Mouse (Mus musculus) hindbrain, embryonic 10.5 days (tissue): ENCODE results near the gene Slc27a1. TPM values are rescaled to one million over a fixed set of nuclear protein-coding genes. Genes with fewer than 3 reads are reported as not detected.

Experiments used
- DNase-seq: peaks from one replicate; pipeline ENCODE4 v3.0.0-alpha.2; 2017; ENCODE audit warnings: low spot score
- H3K27ac ChIP-seq: fragments of 300-500 bp; sonication (generic); 2 replicates; pipeline ENCODE4 v1.5.1; 2016; ENCODE audit warnings: mild to moderate bottlenecking, moderate library complexity
- H3K27me3 ChIP-seq: fragments of 300-500 bp; sonication (generic); 2 replicates; pipeline ENCODE4 v1.6.1; 2016; ENCODE audit warnings: mild to moderate bottlenecking; ENCODE audit not compliant: poor library complexity, insufficient read depth, severe bottlenecking
- H3K36me3 ChIP-seq: fragments of 300-500 bp; sonication (generic); 2 replicates; pipeline ENCODE4 v1.6.1; 2016; ENCODE audit warnings: mild to moderate bottlenecking, moderate library complexity
- H3K4me1 ChIP-seq: fragments of 300-500 bp; sonication (generic); replicated peaks from 2 replicates; pipeline ENCODE4 v1.6.1; 2016; ENCODE audit warnings: mild to moderate bottlenecking
- H3K4me3 ChIP-seq: fragments of 300-500 bp; sonication (generic); 2 replicates; pipeline ENCODE4 v1.5.1; 2016; ENCODE audit warnings: mild to moderate bottlenecking, moderate library complexity
- H3K9me3 ChIP-seq: fragments of 300-500 bp; sonication (generic); 2 replicates; pipeline ENCODE4 v1.6.1; 2016; ENCODE audit warnings: mild to moderate bottlenecking, moderate library complexity
- WGBS: fragments of 180-500 bp; shearing (Covaris S2); methylation state at CpG from one replicate; pipeline ENCODE4 v1.1.7; 2016; 5-methylcytosine and 5-hydroxymethylcytosine counted together
- polyA plus RNA-seq: library from polyadenylated mRNA; unstranded; fragments of >200 nt; fragmentation: Nextera tagmentation; extraction: Ambion mirVana; gene quantifications from 2 replicates; pipeline ENCODE4 v1.2.1, GENCODE M21; 2016

The Slc27a1 gene
- polyA plus RNA-seq, 1 experiment from 2014 or later = 28.9 TPM

- Histone ChIP-seq H3K9me3 (no peaks in the 10 kb centered on the region), H3K4me1 (peaks cover 27% of the 10 kb centered on the region), H3K27ac (no peak overlapping the region), H3K4me3 (no peak overlapping the region), H3K36me3 (peaks cover 59% of the 10 kb centered on the region), H3K27me3 (no peaks in the 10 kb centered on the region)
- 64% methylated on average over 4 of the region's 4 CpGs for WGBS
- no peak for DNase-seq
Observed at GRCm38 (mm10) chr8:71613418-71613817, 44.7 kb downstream of the Slc27a1 start.

GRCm38 (mm10) chr8:71619786-71620185, 51.1 kb downstream of the Slc27a1 start:
- 96% methylated on average over 2 of the region's 2 CpGs for WGBS
- DNase-seq = no peak
- Histone ChIP-seq H3K36me3 (peaks cover 97% of the 10 kb centered on the region), H3K4me1 (no peaks in the 10 kb centered on the region), H3K27ac (no peak overlapping the region), H3K9me3 (peaks cover 25% of the 10 kb centered on the region), H3K27me3 (no peaks in the 10 kb centered on the region), H3K4me3 (no peak overlapping the region)

DNA sequence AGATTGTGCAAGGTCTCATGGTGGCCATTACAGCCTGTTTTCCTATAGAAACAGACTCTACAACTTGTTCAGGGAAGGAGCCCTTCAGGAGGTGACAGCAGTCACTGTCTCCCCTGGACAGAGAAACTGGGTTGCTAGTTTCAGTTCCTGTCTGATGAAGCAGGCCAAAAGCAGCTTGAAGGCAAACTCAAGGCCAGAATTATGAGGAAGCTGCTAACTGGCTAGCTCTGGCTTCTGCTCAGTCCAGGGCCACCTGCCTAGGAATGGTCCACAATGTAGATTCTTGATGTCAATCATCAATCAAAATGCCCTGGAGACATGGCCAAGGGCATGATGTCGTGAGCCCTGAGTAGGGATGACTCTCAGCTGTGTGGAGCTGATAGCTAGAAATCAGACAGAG, 56.4 kb downstream of the Slc27a1 start:
- H3K9me3 ChIP-seq = peaks cover 25% of the 10 kb centered on the region
- no peak overlapping the region for H3K4me3 ChIP-seq
- no peak overlapping the region for H3K27ac ChIP-seq
- WGBS = 80% methylated on average over 1 of the region's 1 CpGs
- peaks cover 21% of the 10 kb centered on the region for H3K27me3 ChIP-seq
- H3K4me1 ChIP-seq = peaks cover 31% of the 10 kb centered on the region
- no peak for DNase-seq
- peaks cover 63% of the 10 kb centered on the region for H3K36me3 ChIP-seq

DNA sequence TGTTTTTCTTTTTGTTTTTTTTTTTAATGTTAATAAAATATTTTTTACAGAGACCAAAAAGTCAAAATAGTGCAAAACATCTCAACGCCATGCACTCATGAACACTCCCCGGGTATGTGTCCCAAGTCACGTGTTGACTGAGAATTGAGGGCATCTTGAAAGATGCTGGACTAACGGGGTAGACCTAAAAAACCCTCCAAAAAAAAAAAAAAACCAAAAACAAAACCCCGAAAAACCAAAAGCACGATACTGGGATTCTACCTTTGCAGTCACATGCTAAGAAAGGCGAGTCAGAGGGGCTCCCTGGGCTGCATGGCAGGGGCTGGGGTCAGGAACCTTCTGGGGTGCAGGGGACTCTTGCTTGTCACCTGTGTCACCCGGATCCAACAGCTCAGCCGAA, 58.1 kb downstream of the Slc27a1 start:
- no peak overlapping the region for H3K4me3 ChIP-seq
- H3K36me3 ChIP-seq = peaks cover 46% of the 10 kb centered on the region
- WGBS = 84% methylated on average over 9 of the region's 9 CpGs
- no peak for DNase-seq
- peaks cover 21% of the 10 kb centered on the region for H3K9me3 ChIP-seq
- peaks cover 33% of the 10 kb centered on the region for H3K4me1 ChIP-seq
- no peak overlapping the region for H3K27ac ChIP-seq
- peaks cover 37% of the 10 kb centered on the region for H3K27me3 ChIP-seq

DNA sequence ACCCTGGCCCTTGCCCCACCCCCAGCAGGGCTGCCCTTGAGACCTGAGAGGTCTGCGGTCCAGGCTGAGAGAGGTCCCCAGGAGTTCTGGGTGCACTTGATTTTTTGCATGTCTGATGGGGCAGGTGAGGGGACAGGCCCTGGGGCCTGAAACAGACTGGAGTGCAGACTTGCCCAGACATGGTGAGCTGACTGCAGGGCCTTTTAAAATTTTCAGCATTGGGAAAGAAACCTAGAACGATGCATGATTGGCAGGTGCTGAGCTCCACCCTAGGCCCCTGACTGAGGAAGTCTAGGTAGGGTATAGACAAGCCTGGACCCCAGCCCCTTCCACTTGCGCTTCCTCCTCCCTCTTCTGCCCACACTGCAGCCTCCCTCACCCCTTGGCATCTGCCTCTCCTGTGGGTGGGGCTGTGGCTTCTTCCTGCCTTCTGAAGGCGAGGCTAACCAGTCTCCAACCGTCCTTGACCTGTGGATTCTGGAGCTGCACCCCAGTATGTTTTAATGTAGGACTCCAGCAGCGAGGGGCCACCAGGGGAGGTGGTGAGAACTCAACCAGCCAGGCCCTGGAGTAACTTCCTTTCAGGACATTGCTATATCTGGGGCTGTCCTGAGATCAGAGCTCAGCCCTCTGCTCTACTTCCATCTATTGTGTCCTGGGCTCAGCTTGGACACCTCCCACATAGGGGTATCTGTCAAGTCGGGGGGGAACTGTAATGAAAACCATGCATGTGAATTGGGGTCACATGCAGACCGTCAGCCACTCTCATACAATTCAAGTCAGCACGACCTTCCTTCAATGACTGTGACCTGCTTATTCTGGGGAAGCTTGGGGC, 58.8 kb downstream of the Slc27a1 start:
- Histone ChIP-seq H3K9me3 (peaks cover 17% of the 10 kb centered on the region), H3K36me3 (peaks cover 39% of the 10 kb centered on the region), H3K27me3 (peaks cover 44% of the 10 kb centered on the region), H3K4me3 (no peak overlapping the region), H3K27ac (0 out of 2 replicates have a peak overlapping the region, but pooled peaks have one; percentile 19), H3K4me1 (peaks cover 33% of the 10 kb centered on the region)
- DNase-seq = no peak
- WGBS = 56% methylated on average over 9 of the region's 9 CpGs

GRCm38 (mm10) chr8:71628396-71629095, 59.9 kb downstream of the Slc27a1 start:
- DNase-seq = no peak
- peaks cover 39% of the 10 kb centered on the region for H3K4me1 ChIP-seq
- H3K9me3 ChIP-seq = peaks cover 17% of the 10 kb centered on the region
- H3K36me3 ChIP-seq = peaks cover 33% of the 10 kb centered on the region
- peaks cover 55% of the 10 kb centered on the region for H3K27me3 ChIP-seq
- WGBS = 9% methylated on average over 16 of the region's 16 CpGs
- peak overlapping the region; percentile 63 for H3K4me3 ChIP-seq
- peak overlapping the region; percentile 86 for H3K27ac ChIP-seq

DNA sequence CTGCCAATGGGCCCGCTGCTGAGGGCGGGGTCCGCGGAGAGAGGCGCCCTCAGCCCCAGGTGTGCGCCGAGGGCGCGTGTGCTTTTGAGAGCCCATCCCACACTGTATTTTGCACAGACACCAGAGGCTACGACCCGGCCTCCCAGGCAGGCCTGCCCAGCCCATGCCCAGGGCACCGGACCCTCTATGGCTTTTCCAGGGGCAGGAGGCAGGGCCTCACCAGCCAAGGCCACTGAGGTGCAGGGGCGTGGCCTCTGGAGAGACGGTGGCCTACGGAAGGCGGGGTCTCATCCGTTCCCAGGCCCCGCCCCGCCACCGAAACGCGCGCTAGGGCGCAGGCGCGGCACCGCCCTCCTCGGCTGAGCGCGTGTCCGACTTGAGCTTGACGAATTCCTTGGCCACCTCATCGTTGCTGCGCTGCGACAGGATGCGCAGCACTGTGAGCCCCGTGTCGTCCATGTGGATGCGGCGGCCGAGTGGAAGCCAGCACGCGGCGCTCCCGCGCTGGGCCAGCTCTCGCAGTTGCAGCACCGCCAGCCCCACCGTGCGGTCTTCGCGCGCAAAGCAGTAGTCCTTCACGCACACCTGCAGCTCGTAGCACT, 60.5 kb downstream of the Slc27a1 start:
- peaks cover 26% of the 10 kb centered on the region for H3K36me3 ChIP-seq
- peaks cover 46% of the 10 kb centered on the region for H3K4me1 ChIP-seq
- under 1% methylated on average over 55 of the region's 55 CpGs for WGBS
- peak overlapping the region; percentile 63 for H3K4me3 ChIP-seq
- H3K9me3 ChIP-seq = peaks cover 17% of the 10 kb centered on the region
- peaks cover 61% of the 10 kb centered on the region for H3K27me3 ChIP-seq
- DNase-seq = peak; percentile 95
- H3K27ac ChIP-seq = peak overlapping the region; percentile 86

GRCm38 (mm10) chr8:71629781-71630212, 61.1 kb downstream of the Slc27a1 start:
- H3K27ac ChIP-seq = peak overlapping the region; percentile 86
- DNase-seq = peak; percentile 52
- H3K4me3 ChIP-seq = peak overlapping the region; percentile 63
- peaks cover 67% of the 10 kb centered on the region for H3K27me3 ChIP-seq
- peaks cover 17% of the 10 kb centered on the region for H3K9me3 ChIP-seq
- H3K36me3 ChIP-seq = peaks cover 20% of the 10 kb centered on the region
- H3K4me1 ChIP-seq = peaks cover 52% of the 10 kb centered on the region
- 5% methylated on average over 25 of the region's 25 CpGs for WGBS

DNA sequence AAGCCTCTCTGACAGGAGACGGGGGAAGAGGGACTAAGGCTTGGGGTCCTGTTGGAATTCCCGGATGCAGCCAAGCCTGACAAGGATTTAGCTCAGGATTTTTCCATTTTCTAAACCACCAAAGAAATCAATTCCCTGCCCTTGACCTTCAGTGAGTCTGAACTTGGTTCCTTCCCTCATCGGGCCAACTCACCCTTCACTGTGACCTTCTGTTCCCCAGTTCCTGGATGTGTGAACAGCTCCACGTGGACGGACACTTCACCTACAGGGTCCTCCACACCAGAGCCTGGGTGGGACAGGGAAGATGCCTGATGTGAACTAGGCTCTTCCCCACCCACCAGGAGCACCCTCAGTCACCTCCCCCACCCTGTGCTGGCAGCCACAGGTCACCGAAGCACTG, 62.1 kb downstream of the Slc27a1 start:
- H3K36me3 ChIP-seq = peaks cover 11% of the 10 kb centered on the region
- H3K4me3 ChIP-seq = no peak overlapping the region
- no peak overlapping the region for H3K27ac ChIP-seq
- whole genome bisulfite sequencing = 88% methylated on average over 6 of the region's 6 CpGs
- H3K4me1 ChIP-seq = peaks cover 52% of the 10 kb centered on the region
- peaks cover 17% of the 10 kb centered on the region for H3K9me3 ChIP-seq
- DNase-seq = no peak
- H3K27me3 ChIP-seq = peaks cover 77% of the 10 kb centered on the region

DNA sequence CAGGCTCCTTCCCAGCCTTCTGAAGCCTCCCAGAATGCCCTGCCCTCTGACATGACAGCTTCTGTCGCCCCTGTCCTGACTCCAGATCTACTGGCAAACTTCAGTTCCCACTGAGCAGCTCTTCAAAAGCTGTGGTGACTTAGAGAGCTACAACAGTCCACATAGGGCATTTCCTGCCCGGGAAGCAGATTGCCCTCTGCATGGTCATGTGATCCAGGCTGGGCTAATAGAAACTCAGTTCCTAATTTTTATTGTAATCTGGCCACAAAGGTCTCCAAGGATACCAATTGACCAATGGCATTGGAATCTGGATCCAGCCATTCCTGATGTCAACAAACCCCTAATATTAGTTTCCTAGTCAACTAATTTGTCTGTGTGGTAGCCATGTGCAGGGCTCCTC, 63.2 kb downstream of the Slc27a1 start:
- DNase-seq = no peak
- no peak overlapping the region for H3K27ac ChIP-seq
- peaks cover 17% of the 10 kb centered on the region for H3K9me3 ChIP-seq
- peaks cover 5% of the 10 kb centered on the region; the same call in 1 of the 2 replicates for H3K36me3 ChIP-seq
- H3K4me3 ChIP-seq = no peak overlapping the region
- peaks cover 52% of the 10 kb centered on the region for H3K4me1 ChIP-seq
- H3K27me3 ChIP-seq = peaks cover 87% of the 10 kb centered on the region
- 61% methylated on average over 2 of the region's 2 CpGs for WGBS

GRCm38 (mm10) chr8:71633164-71633563, 64.5 kb downstream of the Slc27a1 start:
- Histone ChIP-seq H3K27me3 (peaks cover 88% of the 10 kb centered on the region), H3K4me1 (peaks cover 40% of the 10 kb centered on the region), H3K27ac (no peak overlapping the region), H3K4me3 (peak overlapping the region; percentile 29; the same call in 1 of the 2 replicates), H3K36me3 (peaks cover 5% of the 10 kb centered on the region; the same call in 1 of the 2 replicates), H3K9me3 (peaks cover 17% of the 10 kb centered on the region)
- peak; percentile 30 for DNase-seq
- 6% methylated on average over 19 of the region's 22 CpGs for WGBS

- peaks cover 31% of the 10 kb centered on the region for H3K4me1 ChIP-seq
- H3K36me3 ChIP-seq = peaks cover 5% of the 10 kb centered on the region; the same call in 1 of the 2 replicates
- peak; percentile 73 for DNase-seq
- peaks cover 92% of the 10 kb centered on the region for H3K27me3 ChIP-seq
- peaks cover 17% of the 10 kb centered on the region for H3K9me3 ChIP-seq
- H3K4me3 ChIP-seq = peak overlapping the region; percentile 29
- H3K27ac ChIP-seq = peak overlapping the region; percentile 64
- 1% methylated on average over 26 of the region's 26 CpGs for WGBS
Observed at GRCm38 (mm10) chr8:71633981-71634667, 65.4 kb downstream of the Slc27a1 start.
